Mouse (Mus musculus) spleen, postnatal 4 days (tissue): ENCODE measurements around the gene Dmbx1.
A peak's percentile ranks its signal among the peaks of the same experiment; 100 is the strongest.

Experiments
- DNase-seq, 2 experiments: peaks; one replicate each; pipeline ENCODE4 v3.0.0; 2022; ENCODE audit warnings: low spot score in 2 of 2

Dmbx1 gene

DNA sequence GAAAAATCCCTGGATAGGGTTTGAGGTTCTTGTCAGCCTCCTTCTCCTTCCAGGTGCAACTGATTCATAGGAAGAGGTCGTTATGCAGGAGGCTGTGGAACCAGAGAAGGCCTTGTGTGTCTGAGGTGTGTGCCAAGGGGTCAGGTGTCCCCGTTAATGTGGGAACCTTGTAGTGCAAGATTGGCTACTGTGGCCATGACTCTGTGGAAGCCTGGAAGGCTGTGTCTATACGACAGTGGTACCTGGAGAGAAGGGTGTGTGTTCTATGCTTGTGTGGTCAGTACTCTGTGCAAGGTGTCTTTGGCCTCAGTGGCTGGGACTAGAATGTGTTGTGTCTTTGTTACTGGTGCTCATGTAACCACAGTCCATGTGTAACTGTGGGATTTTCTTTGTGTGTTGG, 955 bp upstream of the Dmbx1 start:
- DNase-seq, result no peak

DNA sequence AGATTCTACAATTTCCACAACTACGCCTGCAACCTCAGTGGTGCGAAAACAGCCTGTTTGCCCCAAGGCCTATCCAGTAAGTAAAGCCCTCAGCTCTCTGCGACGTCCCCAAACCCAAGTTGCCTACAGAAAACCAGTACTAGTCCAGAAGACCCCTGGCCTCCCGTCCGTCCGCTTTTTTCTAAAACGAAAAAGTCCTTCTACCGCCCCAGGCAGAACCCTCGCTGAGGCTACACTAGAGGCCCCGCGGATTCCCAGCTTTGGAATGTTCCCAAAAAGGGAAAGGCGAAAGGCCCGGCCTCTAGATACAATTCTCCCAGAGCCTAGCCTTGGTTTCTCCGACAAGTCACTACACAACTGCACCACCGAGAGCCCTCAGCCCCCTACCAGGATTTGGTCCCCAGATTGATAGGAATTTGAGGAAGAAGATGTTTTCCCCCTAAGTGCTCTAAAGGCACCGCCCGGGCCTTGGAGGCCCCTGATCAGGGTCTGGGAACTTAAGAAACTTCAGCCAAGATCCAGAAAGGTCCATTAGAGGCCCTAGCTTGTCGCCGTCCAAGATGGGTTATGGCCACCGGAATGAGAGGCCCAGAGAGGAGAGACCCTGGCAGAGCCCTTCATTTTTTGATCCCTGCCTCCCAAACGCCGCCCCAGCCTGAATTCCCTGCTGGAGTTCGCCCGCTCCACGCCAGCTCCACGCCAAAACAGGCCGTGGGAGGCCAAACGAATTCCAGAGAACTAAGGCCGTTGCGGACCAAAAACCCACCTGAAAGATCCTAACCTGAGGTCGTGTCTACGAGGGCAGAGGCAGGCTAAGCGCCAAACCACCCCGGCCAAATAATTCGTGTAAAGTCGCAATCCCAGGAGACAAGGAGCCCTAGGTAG, 1.2 kb downstream of the Dmbx1 start:
- no peak for DNase-seq

- no peak for DNase-seq
Observed at GRCm38 (mm10) chr4:115937061-115937976, 2.4 kb downstream of the Dmbx1 start.

- no peak for DNase-seq
Observed at GRCm38 (mm10) chr4:115936646-115937045, 3.1 kb downstream of the Dmbx1 start.

DNA sequence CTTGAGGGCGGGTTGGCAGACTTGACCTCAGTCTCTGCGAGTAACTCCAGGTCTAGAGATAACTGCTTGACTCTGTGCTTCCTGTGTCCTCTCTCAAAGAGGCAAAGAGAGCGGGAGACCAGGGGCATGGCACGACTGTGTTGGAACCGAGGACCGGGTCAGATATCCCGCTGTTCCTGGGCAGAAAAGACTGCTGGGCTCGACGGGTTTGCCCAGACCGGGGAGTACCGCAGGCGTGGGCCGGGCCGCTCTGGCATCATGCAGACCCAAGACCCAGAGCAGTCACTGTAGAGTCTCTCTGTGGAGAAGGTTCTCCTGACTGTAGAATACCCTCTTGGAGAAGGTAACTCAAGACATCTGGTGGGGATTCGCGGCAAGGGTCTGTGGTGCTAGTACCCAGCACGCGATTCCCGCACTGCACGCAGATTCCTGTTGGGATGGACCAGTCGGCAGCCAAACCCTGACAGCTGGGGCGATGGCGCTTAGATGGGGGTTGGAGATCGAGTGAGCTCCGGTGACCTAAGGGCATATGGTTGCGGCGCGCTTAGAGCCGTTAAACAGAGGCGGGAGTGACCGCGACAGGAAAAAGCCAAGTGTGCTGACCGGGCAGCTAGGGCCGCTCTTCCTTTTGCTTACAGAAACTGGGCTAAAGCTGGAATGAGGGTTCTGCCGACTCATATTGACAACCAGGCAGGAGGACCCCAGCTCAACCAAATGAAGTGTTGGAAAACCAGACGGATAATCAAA, 3.7 kb downstream of the Dmbx1 start:
- DNase-seq, result no peak

- DNase-seq, result no peak
Observed at GRCm38 (mm10) chr4:115931556-115932088, 8.1 kb downstream of the Dmbx1 start.

DNA sequence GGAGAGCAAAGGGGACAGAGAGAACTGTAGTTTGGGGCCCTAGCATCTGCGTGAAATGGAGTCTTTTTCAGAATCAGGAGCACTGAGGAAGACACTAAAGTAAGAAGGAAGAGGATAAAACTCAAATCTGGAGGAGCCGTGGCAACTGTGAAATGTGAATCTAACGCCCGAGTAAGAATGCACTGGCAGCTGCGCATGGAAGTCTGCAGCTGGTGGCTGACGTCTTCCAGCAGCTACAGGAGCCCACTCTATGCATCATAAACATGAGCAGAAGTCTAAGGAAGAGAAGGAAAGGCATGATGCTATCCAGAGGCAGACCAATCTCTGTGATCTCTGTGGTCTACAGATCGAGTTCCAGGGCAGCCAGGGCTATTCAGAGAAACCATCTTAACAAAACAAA, 12.1 kb downstream of the Dmbx1 start:
- DNase-seq, result no peak

DNA sequence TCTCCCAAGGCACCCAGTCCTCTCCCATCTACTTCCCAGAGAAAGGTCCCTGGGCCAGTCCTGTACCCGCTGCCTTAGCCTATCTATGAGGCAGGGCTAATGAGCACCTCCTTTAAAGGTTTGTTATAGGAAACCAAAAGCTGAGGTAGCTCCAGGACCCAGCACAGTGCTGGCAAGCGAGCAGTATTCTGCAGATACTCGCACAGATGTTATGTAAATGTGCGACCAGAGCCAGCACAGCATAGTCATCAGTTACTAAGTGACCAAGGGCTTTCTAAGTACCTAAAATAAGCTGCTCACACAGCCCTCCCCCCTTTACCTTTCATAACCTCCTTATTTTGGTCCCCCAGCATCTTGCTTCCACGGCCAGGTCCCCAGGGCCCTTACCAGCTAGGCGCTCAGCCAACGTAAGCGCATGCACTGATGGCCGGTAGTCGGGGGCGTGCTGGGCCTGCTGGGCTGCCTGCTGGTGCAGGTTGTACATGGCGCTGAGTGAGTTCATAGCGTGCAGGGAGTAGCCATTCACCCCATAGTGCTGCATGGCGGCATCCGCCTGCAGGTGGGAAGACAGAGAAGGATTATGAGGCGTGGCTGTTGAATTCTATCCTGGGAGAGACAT, 16.4 kb downstream of the Dmbx1 start:
- no peak for DNase-seq

GRCm38 (mm10) chr4:115922688-115923087, 17.0 kb downstream of the Dmbx1 start:
- DNase-seq, result no peak

GRCm38 (mm10) chr4:115919911-115920310, 19.8 kb downstream of the Dmbx1 start:
- no peak for DNase-seq

DNA sequence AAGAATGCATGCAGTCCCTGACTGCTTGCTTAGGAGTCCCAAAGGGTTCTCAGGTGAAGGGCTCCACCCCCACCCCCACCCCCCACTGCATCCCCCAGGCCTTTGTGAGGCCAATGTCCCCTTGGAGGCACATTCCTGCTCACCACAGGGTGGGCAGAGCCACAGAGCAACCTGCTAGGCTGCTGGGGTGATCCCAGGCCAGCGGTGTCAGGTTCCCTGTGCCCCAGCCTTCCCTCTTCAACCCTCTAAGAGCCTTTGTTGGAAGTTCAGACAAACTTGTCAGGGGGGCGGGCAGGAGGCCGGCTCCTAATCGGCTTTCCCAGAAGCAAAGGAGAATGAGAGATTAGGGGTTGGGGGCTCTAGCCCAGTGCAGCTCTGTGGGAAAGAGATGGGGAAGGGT, 28.1 kb downstream of the Dmbx1 start:
- DNase-seq, result no peak

DNA sequence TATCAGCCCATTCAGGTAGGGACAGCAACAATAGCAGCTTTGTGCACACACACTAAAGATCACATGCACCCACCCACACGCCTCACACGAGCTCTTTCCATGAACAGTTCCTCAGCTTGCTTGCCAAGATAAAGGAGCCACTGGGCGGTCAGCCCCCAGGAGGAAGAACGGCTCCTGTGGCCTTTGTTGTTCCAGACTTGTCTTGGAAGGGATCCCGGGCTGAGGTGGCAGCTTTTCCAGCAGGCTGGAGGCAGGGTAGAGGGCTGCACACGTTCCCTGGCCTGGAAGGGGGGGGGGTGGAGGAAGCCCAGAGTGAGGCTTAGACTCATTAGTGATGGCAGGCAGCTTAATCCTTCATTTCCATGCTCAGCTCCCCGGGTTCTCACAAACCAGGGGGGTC, 31.1 kb downstream of the Dmbx1 start:
- DNase-seq, result no peak

- DNase-seq, result no peak
Observed at GRCm38 (mm10) chr4:115907994-115908393, 31.7 kb downstream of the Dmbx1 start.

DNA sequence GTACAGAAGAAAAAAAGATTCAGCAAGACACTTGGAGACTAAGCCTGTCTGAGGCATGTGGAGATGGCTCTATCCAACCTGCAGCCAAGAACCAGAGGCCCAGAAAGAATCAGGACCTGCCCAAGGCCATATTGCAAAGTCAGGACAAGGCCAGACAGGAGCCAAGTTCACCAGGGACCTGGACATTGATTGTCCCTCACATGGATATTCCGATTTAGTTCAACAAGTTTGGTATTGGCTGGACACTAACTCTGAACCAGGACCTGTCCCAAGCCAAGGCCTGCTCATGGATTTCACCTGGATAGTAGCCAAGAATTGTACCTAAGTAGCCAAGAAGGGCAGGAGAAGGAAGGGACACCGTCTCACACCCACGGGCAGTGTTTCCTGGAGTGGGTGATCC, 32.9 kb downstream of the Dmbx1 start:
- no peak for DNase-seq

- DNase-seq, result no peak
Observed at GRCm38 (mm10) chr4:115905701-115906100, 34.0 kb downstream of the Dmbx1 start.

GRCm38 (mm10) chr4:115904375-115904774, 35.4 kb downstream of the Dmbx1 start:
- no peak for DNase-seq

- peak; percentile 64 to 87 for DNase-seq
Observed at GRCm38 (mm10) chr4:115902816-115903215, 36.9 kb downstream of the Dmbx1 start.

DNA sequence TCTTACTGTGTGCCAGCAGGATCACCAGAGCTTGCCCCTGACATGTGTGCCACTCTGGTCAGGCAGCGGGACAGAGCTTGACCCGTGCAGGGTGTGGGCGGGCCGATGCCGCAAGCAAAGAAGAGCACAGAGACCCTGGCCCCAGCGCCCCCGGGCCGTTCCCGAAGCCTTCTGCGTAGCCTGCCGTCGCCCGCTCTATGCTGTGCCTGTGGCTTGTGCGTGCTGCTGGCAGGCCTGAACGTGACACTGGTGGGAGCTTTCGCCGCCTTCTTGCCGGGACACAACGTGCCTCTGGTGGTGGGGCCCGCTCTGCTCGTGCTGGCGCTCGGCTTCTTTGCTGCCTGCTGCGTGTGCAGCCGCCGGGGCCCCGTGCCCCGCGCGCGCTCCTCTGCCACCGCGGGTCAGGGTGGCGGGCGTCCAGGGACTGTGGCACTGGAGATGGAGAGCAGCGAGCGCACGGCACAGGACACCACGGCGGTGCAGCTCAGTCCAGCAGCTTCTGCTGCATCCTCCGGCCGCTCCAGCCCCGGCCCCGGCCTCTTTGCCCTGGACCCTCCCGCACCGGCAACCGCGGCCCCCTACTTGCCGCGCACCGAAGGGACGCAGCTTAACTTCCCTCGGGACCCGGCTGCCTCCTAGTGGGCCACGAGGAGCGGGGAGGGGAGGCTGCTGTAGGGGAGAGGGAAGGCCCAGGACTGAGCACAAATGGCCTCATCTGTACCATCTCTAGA, 41.7 kb downstream of the Dmbx1 start:
- DNase-seq, result no peak

GRCm38 (mm10) chr4:115894281-115894680, 45.4 kb downstream of the Dmbx1 start:
- no peak for DNase-seq

- no peak for DNase-seq
Observed at GRCm38 (mm10) chr4:115890553-115890952, 49.2 kb downstream of the Dmbx1 start, which contains the start of gene 6430628N08Rik. TSS of gene 6430628N08Rik (plus strand) at chr4:115890665.
